Mouse (Mus musculus) frontal cortex, postnatal 10 days (tissue): ENCODE data around the gene Vmn1r22.
A peak's percentile ranks its signal among the peaks of the same experiment; 100 is the strongest.
"Not testable (repeated sequence)": the region's sequence is repeated elsewhere in the genome, so short reads cannot be mapped to it uniquely, and the experiment has no call there.

Experiments used
- DNase-seq, 2 experiments: peaks; one replicate each; pipeline ENCODE4 v3.0.0; 2022; ENCODE audit warnings: low spot score in 2 of 2, mixed read lengths in 1 of 2

Gene Vmn1r22

DNA sequence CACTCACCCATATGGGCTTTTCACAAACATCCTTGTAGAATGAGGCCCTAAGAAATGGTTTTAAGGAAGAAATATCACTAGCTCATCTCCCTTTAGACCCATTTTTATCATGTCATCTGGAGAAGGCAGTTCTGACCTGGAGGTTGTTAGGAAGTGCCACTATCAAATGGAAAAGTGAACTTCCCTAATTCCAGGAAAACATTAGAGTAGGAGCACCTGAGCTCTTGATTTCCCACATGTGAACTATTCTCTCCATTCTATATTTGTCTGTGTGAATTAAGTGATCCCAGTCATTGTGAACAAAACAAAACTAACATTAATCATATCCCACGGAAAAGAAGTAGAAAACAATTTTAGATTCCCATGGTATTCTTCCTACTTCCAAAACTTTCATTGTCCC is at the start of gene Vmn1r22:
Gene Vmn1r22 (minus strand): TSS at position 101 of the 400 bp plus-strand sequence.
- DNase-seq = no peak

DNA sequence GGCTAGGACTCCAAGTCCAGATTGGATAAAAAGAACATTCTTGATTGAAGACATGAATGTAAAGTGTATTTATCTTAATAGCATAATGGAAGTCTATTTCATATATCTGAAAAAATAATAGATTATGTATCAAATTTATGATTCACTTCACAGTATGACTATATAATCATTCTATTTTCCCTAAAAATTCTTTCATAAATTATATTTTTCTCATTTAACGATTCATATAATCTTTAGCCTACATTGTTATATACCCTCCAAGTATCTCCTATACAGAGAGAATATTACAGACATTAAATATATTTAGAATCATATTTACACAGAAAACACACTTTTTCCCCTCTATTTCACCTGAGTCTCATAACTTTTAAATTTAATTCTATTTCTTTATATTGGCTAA is 18.9 kb upstream of the Vmn1r22 start, which contains the start of gene Vmn1r23:
Gene Vmn1r23 (minus strand): TSS at position 101 of the 400 bp plus-strand sequence.
- no peak for DNase-seq

DNA sequence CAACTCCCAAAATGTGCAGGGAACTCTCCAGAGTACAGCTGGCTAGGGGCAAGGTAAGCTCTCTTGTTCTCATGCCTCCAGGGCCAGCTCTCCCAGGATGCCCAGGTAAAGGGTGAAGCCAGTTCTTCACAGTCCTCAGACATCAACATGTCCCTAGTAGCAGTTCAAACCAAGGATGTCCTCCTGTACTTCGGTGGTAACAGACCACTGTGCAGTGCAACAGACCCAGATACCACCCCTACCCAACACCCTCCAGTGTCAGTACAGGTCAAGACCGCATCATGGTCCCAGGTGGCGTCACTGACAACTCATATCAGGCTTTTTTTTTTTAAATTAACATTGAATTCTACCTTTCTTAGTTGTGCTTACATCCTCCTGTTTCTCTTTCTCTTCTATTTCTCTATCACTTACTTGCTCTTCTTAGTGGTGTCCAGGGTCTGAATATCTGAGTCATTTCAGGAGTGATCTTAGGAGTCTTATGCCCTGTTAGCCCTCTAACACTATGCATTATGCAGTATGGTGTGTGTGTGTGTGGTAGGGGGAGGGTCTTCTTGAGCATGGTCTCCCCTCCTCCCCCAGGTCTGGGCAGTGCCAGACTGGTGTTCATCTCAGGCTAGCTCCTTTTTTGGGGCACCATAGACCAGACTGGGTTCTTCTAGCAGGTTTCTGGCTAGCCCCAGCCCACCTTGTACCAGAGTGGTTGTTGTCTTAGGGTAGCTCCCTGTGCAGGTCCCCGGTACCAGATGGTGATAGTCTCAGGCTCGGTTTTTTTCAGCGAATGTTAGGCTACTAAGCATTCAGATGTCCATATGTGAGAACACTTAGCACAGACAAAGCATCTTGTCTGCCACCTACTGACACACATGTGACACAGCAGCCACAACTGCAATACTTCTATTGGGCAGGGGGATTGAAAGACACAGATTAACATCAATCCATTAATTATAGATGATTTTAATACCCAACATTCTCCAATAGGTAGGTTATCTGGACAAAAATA is 48.5 kb downstream of the Vmn1r22 start:
- peak in 1 of 2 experiments; percentile 18 for DNase-seq

DNA sequence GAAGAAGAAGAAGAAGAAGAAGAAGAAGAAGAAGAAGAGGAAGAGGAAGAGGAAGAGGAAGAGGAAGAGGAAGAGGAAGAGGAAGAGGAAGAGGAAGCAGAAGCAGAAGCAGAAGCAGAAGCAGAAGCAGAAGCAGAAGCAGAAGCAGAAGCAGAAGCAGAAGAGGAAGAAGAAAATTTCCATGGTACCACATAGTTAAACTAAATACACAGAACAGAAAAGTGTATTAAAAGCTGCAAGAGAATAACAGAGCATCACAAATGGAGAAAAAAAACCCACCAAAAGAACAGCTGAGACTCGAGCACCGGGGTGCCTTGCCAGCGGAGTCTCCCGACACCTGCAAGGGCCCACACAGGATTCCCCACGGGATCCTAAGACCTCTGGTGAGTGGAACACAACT is 56.7 kb downstream of the Vmn1r22 start:
- DNase-seq = not testable (repeated sequence)

DNA sequence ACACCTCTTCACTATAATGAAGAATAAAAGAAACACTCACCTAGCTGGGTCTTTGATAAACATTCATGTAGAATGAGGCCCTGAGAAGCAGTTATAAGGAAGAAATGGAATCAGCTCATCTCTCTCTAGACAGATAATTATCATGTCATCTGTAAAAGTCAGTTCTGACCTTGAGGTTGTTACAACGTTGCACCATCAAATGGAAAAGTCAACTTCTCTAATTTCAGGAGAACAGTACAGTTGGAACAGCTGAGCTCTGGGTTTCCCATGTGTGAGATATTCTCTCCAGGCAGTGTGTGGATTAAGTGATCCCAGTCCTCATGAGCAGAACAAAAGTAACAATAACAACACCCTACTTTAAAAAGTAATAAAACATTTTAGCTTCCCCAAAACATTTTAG is 57.5 kb downstream of the Vmn1r22 start, which contains the start of gene Vmn1r21:
Gene Vmn1r21 (minus strand): TSS at position 58 of the 400 bp plus-strand sequence.
- DNase-seq = no peak
